Mouse (Mus musculus): ENCODE results near the gene Kif1c. TPM values are rescaled to one million over a fixed set of nuclear protein-coding genes. Genes with fewer than 3 reads are reported as not detected.
"Not testable (repeated sequence)": the region's sequence is repeated elsewhere in the genome, so short reads cannot be mapped to it uniquely, and the experiment has no call there.

Kif1c gene
- total RNA-seq, 2 experiments from 2014 or later = 0.58 to 2.8 TPM

GRCm38 (mm10) chr11:70770804-70771203 is 70.5 kb downstream of the Kif1c start:
- ATAC-seq (replicated peaks; ENCODE audit: low FRiP score, poor library complexity, severe bottlenecking) = no peak

- ATAC-seq (replicated peaks; ENCODE audit: low FRiP score, poor library complexity, severe bottlenecking) = peak; percentile 91
Observed at GRCm38 (mm10) chr11:70776830-70777571, 76.7 kb downstream of the Kif1c start.

- ATAC-seq (replicated peaks; ENCODE audit: low FRiP score, poor library complexity, severe bottlenecking) = no peak
Observed at GRCm38 (mm10) chr11:70777634-70778033, 77.3 kb downstream of the Kif1c start.

DNA sequence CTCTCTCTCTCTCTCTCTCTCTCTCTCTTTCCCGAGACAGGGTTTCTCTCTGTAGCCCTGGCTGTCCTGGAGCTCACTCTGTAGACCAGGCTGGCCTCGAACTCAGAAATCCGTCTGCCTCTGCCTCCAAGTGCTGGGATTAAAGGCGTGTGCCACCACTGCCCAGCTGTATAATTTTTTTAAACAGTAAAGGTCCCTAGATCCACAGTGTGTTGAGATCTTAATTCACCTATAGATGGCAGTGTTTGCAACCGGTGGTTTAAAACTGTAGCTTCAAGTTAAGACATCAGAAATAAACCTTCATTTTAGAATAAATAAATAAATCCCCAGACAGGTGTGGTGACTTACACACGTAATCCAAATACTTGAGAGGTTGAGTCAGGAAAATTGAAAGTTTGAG is 77.7 kb downstream of the Kif1c start:
- ATAC-seq (replicated peaks; ENCODE audit: low FRiP score, poor library complexity, severe bottlenecking) = not testable (repeated sequence)

Other genes starting within 250 kb of the Kif1c start
- gene Med11, start 248.6 kb upstream of the Kif1c start, total RNA-seq (2015; ENCODE audit: low replicate concordance) = 11.5 and 20.5 TPM in 2 replicates
- gene Med11, start 248.6 kb upstream of the Kif1c start, total RNA-seq (2017; ENCODE audit: low replicate concordance) = 5.4 and 6.2 TPM in 2 replicates
- not detected in 2 replicates for gene Zmynd15, start 241.1 kb upstream of the Kif1c start, total RNA-seq (2015; ENCODE audit: low replicate concordance)
- gene Zmynd15, start 241.1 kb upstream of the Kif1c start, total RNA-seq (2017; ENCODE audit: low replicate concordance) = not detected in 2 replicates
- gene Cxcl16, start 240.6 kb upstream of the Kif1c start, total RNA-seq (2015; ENCODE audit: low replicate concordance) = not detected in 2 replicates
- gene Cxcl16, start 240.6 kb upstream of the Kif1c start, total RNA-seq (2017; ENCODE audit: low replicate concordance) = not detected in 2 replicates
- gene Tm4sf5, start 195.3 kb upstream of the Kif1c start, total RNA-seq (2015; ENCODE audit: low replicate concordance) = not detected in 2 replicates
- gene Tm4sf5, start 195.3 kb upstream of the Kif1c start, total RNA-seq (2017; ENCODE audit: low replicate concordance) = not detected in 2 replicates
- not detected in 2 replicates for gene Vmo1, start 185.9 kb upstream of the Kif1c start, total RNA-seq (2015; ENCODE audit: low replicate concordance)
- gene Vmo1, start 185.9 kb upstream of the Kif1c start, total RNA-seq (2017; ENCODE audit: low replicate concordance) = not detected in 2 replicates
- not detected in 2 replicates for gene Gltpd2, start 181.4 kb upstream of the Kif1c start, total RNA-seq (2015; ENCODE audit: low replicate concordance)
- gene Gltpd2, start 181.4 kb upstream of the Kif1c start, total RNA-seq (2017; ENCODE audit: low replicate concordance) = not detected in 2 replicates
- gene Psmb6, start 175.2 kb upstream of the Kif1c start, total RNA-seq (2015; ENCODE audit: low replicate concordance) = 33.4 and 43.5 TPM in 2 replicates
- 55.5 and 62.5 TPM in 2 replicates for gene Psmb6, start 175.2 kb upstream of the Kif1c start, total RNA-seq (2017; ENCODE audit: low replicate concordance)
- not detected in 2 replicates for gene Gm40193, start 167.6 kb upstream of the Kif1c start, total RNA-seq (2015; ENCODE audit: low replicate concordance)
- not detected in 2 replicates for gene Gm40193, start 167.6 kb upstream of the Kif1c start, total RNA-seq (2017; ENCODE audit: low replicate concordance)
- 0.42 TPM in 1 of 2 replicates, not detected in the other for gene Pld2, start 160.5 kb upstream of the Kif1c start, total RNA-seq (2015; ENCODE audit: low replicate concordance)
- not detected in 2 replicates for gene Pld2, start 160.5 kb upstream of the Kif1c start, total RNA-seq (2017; ENCODE audit: low replicate concordance)
- 3.6 and 6.0 TPM in 2 replicates for gene Mink1, start 137.7 kb upstream of the Kif1c start, total RNA-seq (2015; ENCODE audit: low replicate concordance)
- gene Mink1, start 137.7 kb upstream of the Kif1c start, total RNA-seq (2017; ENCODE audit: low replicate concordance) = 0.98 and 1.3 TPM in 2 replicates
- not detected in 2 replicates for gene 4930544D05Rik, start 84.7 kb upstream of the Kif1c start, total RNA-seq (2015; ENCODE audit: low replicate concordance)
- not detected in 2 replicates for gene 4930544D05Rik, start 84.7 kb upstream of the Kif1c start, total RNA-seq (2017; ENCODE audit: low replicate concordance)
- gene Chrne, start 81.3 kb upstream of the Kif1c start, total RNA-seq (2015; ENCODE audit: low replicate concordance) = not detected in 2 replicates
- not detected in 2 replicates for gene Chrne, start 81.3 kb upstream of the Kif1c start, total RNA-seq (2017; ENCODE audit: low replicate concordance)
- gene Gp1ba, start 61.4 kb upstream of the Kif1c start, total RNA-seq (2015; ENCODE audit: low replicate concordance) = 0.84 TPM in 1 of 2 replicates, not detected in the other
- gene Gp1ba, start 61.4 kb upstream of the Kif1c start, total RNA-seq (2017; ENCODE audit: low replicate concordance) = 0.42 TPM in 1 of 2 replicates, not detected in the other
- gene Rnf167, start 53.3 kb upstream of the Kif1c start, total RNA-seq (2015; ENCODE audit: low replicate concordance) = 146 and 222 TPM in 2 replicates
- 217 and 308 TPM in 2 replicates for gene Rnf167, start 53.3 kb upstream of the Kif1c start, total RNA-seq (2017; ENCODE audit: low replicate concordance)
- gene Slc25a11, start 53.1 kb upstream of the Kif1c start, total RNA-seq (2015; ENCODE audit: low replicate concordance) = 17.1 and 20.1 TPM in 2 replicates
- gene Slc25a11, start 53.1 kb upstream of the Kif1c start, total RNA-seq (2017; ENCODE audit: low replicate concordance) = 16.2 and 16.6 TPM in 2 replicates
- 414 and 492 TPM in 2 replicates for gene Pfn1, start 45.9 kb upstream of the Kif1c start, total RNA-seq (2015; ENCODE audit: low replicate concordance)
- gene Pfn1, start 45.9 kb upstream of the Kif1c start, total RNA-seq (2017; ENCODE audit: low replicate concordance) = 125 and 193 TPM in 2 replicates
- gene Eno3, start 43.3 kb upstream of the Kif1c start, total RNA-seq (2015; ENCODE audit: low replicate concordance) = 1.5 and 2.9 TPM in 2 replicates
- gene Eno3, start 43.3 kb upstream of the Kif1c start, total RNA-seq (2017; ENCODE audit: low replicate concordance) = 3.3 and 6.0 TPM in 2 replicates
- 10.6 and 31.3 TPM in 2 replicates for gene Spag7, start 31.1 kb upstream of the Kif1c start, total RNA-seq (2015; ENCODE audit: low replicate concordance)
- gene Spag7, start 31.1 kb upstream of the Kif1c start, total RNA-seq (2017; ENCODE audit: low replicate concordance) = 21.4 and 25.6 TPM in 2 replicates
- gene Camta2, start 12.4 kb upstream of the Kif1c start, total RNA-seq (2015; ENCODE audit: low replicate concordance) = 2.9 and 5.4 TPM in 2 replicates
- 0.77 and 1.5 TPM in 2 replicates for gene Camta2, start 12.4 kb upstream of the Kif1c start, total RNA-seq (2017; ENCODE audit: low replicate concordance)
- gene Inca1, start 393 bp upstream of the Kif1c start, total RNA-seq (2015; ENCODE audit: low replicate concordance) = not detected in 2 replicates
- gene Inca1, start 393 bp upstream of the Kif1c start, total RNA-seq (2017; ENCODE audit: low replicate concordance) = not detected in 2 replicates
- 5.0 TPM in 1 of 2 replicates, not detected in the other for gene Zfp3, start 63.7 kb downstream of the Kif1c start, total RNA-seq (2015; ENCODE audit: low replicate concordance)
- gene Zfp3, start 63.7 kb downstream of the Kif1c start, total RNA-seq (2017; ENCODE audit: low replicate concordance) = not detected in 2 replicates
- gene Scimp, start 112.0 kb downstream of the Kif1c start, total RNA-seq (2015; ENCODE audit: low replicate concordance) = not detected in 2 replicates
- gene Scimp, start 112.0 kb downstream of the Kif1c start, total RNA-seq (2017; ENCODE audit: low replicate concordance) = not detected in 2 replicates
- gene Rabep1, start 144.2 kb downstream of the Kif1c start, total RNA-seq (2015; ENCODE audit: low replicate concordance) = 5.2 and 10.0 TPM in 2 replicates
- gene Rabep1, start 144.2 kb downstream of the Kif1c start, total RNA-seq (2017; ENCODE audit: low replicate concordance) = 10.8 and 19.2 TPM in 2 replicates

Data from erythroblast, adult 5-6 weeks (primary cell).